Mouse (Mus musculus) neural tube, embryonic 14.5 days (tissue): Measurements from ENCODE around the gene Atf1. TPM values are rescaled to one million over a fixed set of nuclear protein-coding genes. Genes with fewer than 3 reads are reported as not detected.
"Not testable (repeated sequence)": the region's sequence is repeated elsewhere in the genome, so short reads cannot be mapped to it uniquely, and the experiment has no call there.

Experiments
- ATAC-seq: fragments of 200-750 bp; cut with Nextera tagmentation; 2 replicates; pipeline ENCODE4 v1.8.0; 2017; ENCODE audit warnings: low read depth, mild to moderate bottlenecking, moderate TSS enrichment, moderate library complexity
- H3K27ac ChIP-seq: fragments of 300-500 bp; sonication (generic); 2 replicates; pipeline ENCODE4 v1.5.1; 2014; ENCODE audit warnings: low read depth, mild to moderate bottlenecking, control low read depth, low read length, moderate library complexity, mixed read lengths
- H3K27me3 ChIP-seq: fragments of 300-500 bp; sonication (generic); 2 replicates; pipeline ENCODE4 v1.6.1; 2014; ENCODE audit warnings: low read length; ENCODE audit not compliant: control insufficient read depth, insufficient read depth
- H3K36me3 ChIP-seq: fragments of 300-500 bp; sonication (generic); 2 replicates; pipeline ENCODE4 v1.6.1; 2014; ENCODE audit warnings: low read length, mixed read lengths; ENCODE audit not compliant: control insufficient read depth, insufficient read depth
- H3K4me1 ChIP-seq: fragments of 300-500 bp; sonication (generic); 2 replicates; pipeline ENCODE4 v1.6.1; 2014; ENCODE audit warnings: low read length; ENCODE audit not compliant: control insufficient read depth, insufficient read depth
- H3K4me2 ChIP-seq: fragments of 300-500 bp; sonication (generic); 2 replicates; pipeline ENCODE4 v1.6.1; 2014; ENCODE audit warnings: mild to moderate bottlenecking, low read depth, low read length, control low read depth
- H3K4me3 ChIP-seq: fragments of 300-500 bp; sonication (generic); 2 replicates; pipeline ENCODE4 v1.5.1; 2014; ENCODE audit warnings: low read depth, low read length, control low read depth, mixed read lengths
- H3K9ac ChIP-seq: fragments of 300-500 bp; sonication (generic); replicated peaks from 2 replicates; pipeline ENCODE4 v1.6.1; 2014; ENCODE audit warnings: low read depth, mild to moderate bottlenecking, control low read depth, low read length, mixed read lengths
- H3K9me3 ChIP-seq: fragments of 300-500 bp; sonication (generic); 2 replicates; pipeline ENCODE4 v1.6.1; 2016; ENCODE audit warnings: low read length; ENCODE audit not compliant: control insufficient read depth
- WGBS: fragments of 180-500 bp; shearing (Covaris S2); extraction: QIAGEN DNeasy Blood & Tissue Kit; methylation state at CpG from one replicate; pipeline ENCODE4 v1.1.7; 2014; 5-methylcytosine and 5-hydroxymethylcytosine counted together
- polyA plus RNA-seq: library from polyadenylated mRNA; unstranded; fragments of >200 nt; fragmentation: Nextera tagmentation; extraction: Ambion mirVana; gene quantifications from 2 replicates; pipeline ENCODE4 v1.2.1, GENCODE M21; 2014

The Atf1 gene
- polyA plus RNA-seq, 1 experiment from 2014 or later, result 14.6 TPM

DNA sequence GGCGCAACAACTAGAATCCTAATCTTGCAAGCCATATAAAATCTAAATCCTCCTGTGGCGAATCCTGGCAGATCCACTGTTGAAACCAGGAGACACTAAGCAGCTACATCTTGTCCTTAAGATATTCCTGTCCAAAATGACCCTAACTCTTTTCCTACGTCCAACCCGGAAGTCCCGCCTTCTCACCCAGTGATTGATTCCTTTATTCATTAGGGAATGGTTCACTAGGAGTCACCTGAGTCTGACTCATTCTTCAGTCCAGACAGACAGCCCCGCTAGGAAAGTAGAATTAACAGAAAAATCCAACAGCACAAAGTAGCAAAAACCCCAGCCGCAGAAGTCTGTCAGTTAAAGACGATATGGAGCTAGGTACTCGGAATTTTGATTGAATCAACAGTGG, 19.7 kb downstream of the Atf1 start:
- H3K36me3 ChIP-seq, result peaks cover 17% of the 10 kb centered on the region; the same call in 1 of the 2 replicates
- no peak for ATAC-seq
- no peak overlapping the region for H3K4me3 ChIP-seq
- no peaks in the 10 kb centered on the region for H3K4me1 ChIP-seq
- no peak overlapping the region for H3K9ac ChIP-seq
- H3K27me3 ChIP-seq, result no peaks in the 10 kb centered on the region
- H3K4me2 ChIP-seq, result no peak overlapping the region
- no peaks in the 10 kb centered on the region for H3K9me3 ChIP-seq
- H3K27ac ChIP-seq, result no peak overlapping the region
- 96% methylated on average over 9 of the region's 9 CpGs for WGBS

DNA sequence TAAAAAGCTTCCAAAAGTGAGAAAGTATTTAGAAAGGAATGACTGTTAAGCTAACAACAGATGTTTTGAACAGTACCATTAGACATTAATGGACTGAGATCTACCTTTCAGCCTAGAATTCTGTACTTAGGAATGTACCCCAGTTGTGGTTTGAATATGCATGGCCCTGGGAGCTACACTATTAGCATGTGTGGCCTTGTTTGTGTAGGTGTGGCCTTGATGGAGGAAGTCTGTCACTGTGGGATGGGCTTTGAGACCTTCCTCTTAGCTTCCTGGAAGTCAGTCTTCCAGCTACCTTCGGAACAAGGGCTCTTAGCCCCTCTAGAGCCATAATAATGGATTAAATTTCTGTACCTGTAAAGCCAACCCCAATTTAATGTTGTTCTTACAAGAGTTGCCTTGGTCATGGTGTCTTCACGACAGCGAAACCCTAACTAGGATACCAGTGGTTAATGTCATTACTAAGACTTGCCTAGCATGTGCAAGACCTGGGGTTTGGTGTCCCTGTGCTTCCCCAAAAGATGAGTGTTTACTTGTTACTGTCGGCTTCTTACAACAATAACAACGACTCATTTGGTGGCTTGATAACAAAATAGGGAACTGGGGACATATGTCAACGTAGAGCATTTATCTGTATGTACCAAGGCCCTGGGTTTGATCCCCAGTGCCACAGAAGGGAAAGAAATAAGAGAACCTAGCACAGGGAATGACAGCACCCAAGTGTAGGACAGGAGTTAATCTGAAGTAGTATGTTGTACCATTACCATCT, 21.2 kb downstream of the Atf1 start:
- Histone ChIP-seq H3K27me3 (no peaks in the 10 kb centered on the region), H3K4me2 (no peak overlapping the region), H3K27ac (no peak overlapping the region), H3K4me3 (no peak overlapping the region), H3K9ac (no peak overlapping the region), H3K36me3 (peaks cover 28% of the 10 kb centered on the region), H3K4me1 (no peaks in the 10 kb centered on the region), H3K9me3 (no peaks in the 10 kb centered on the region)
- no peak for ATAC-seq
- WGBS, result 98% methylated on average over 6 of the region's 6 CpGs

DNA sequence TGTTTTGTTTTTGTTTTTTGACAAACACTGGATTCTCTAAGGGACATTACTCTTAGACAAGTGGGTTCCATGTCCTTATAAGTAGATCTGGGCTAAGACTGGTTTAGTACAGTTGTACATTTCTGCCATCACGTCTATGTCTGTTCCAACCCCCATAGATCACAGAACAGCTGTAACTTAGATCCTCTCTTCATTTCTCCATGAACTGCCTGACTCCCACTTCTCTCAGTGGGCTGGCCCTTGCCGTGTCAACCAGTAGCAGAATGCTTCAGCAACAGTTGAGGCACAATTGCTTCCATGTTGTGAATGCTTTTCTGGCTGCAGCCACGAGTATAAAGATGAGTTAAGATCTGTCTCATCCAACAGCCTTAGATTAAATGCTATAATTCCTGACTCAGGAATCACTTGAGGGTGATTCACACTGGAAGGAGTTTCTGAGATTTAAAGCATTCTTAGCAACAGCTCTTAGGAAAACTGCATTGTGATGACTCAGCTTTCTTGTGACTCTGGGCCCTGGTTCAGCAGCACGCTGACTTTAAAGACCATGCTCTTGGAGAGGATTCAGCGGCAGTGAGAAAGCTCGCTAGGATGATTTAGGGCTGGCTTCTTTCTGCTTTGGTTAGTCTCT, 23.6 kb downstream of the Atf1 start:
- Histone ChIP-seq H3K4me1 (no peaks in the 10 kb centered on the region), H3K4me2 (no peak overlapping the region), H3K36me3 (peaks cover 44% of the 10 kb centered on the region), H3K27me3 (no peaks in the 10 kb centered on the region), H3K4me3 (no peak overlapping the region), H3K9ac (no peak overlapping the region), H3K9me3 (no peaks in the 10 kb centered on the region), H3K27ac (no peak overlapping the region)
- ATAC-seq, result no peak
- 86% methylated on average over 6 of the region's 6 CpGs for WGBS

DNA sequence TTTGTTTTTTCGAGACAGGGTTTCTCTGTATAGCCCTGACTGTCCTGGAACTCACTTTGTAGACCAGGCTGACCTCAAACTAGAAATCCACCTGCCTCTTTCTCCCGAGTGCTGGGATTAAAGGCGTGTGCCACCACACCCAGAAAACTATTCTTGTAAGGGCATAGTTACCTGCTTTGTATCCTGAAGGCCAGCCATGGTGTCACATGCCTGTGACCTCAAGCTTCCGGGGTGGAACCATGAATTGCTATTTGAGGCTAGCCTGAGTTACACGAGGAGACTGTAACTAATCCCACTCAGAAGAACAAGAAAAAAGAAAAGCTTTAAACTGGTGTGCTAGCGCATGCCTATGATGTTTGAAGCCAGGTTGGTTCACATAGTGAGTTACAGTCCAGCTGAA, 28.8 kb downstream of the Atf1 start:
- no peaks in the 10 kb centered on the region for H3K27me3 ChIP-seq

DNA sequence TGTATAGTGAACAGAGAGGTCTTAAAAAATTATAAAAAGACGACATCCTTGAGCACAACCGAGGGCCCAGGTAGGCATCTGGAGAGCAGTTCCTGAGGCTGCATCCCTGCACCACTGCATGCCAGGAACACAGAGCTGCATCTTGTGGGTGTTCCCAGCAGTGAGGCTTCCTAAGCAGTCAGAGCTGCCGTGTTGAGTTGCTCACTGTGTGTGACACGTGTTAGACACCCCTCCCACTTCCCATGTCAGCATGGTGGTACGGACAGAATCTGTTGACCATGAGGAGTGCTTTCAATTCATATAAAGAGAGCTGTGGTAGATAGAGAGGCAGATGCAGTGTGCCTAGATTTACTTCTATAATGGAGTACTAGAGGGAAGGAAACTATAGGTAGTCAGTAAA, 29.7 kb downstream of the Atf1 start:
- Histone ChIP-seq H3K4me2 (no peak overlapping the region), H3K4me3 (no peak overlapping the region), H3K4me1 (no peaks in the 10 kb centered on the region), H3K27ac (no peak overlapping the region), H3K36me3 (peaks cover 61% of the 10 kb centered on the region), H3K27me3 (no peaks in the 10 kb centered on the region), H3K9me3 (no peaks in the 10 kb centered on the region), H3K9ac (no peak overlapping the region)
- ATAC-seq, result no peak
- 93% methylated on average over 5 of the region's 5 CpGs for WGBS

More for the DNA sequence above, 28.8 kb downstream of the Atf1 start:
- WGBS, result 89% methylated on average over 6 of the region's 6 CpGs
- H3K4me3 ChIP-seq, result no peak overlapping the region
- no peaks in the 10 kb centered on the region for H3K9me3 ChIP-seq
- H3K4me2 ChIP-seq, result no peak overlapping the region
- H3K27ac ChIP-seq, result no peak overlapping the region
- no peak overlapping the region for H3K9ac ChIP-seq
- H3K4me1 ChIP-seq, result no peaks in the 10 kb centered on the region
- H3K36me3 ChIP-seq, result peaks cover 63% of the 10 kb centered on the region
- no peak for ATAC-seq

DNA sequence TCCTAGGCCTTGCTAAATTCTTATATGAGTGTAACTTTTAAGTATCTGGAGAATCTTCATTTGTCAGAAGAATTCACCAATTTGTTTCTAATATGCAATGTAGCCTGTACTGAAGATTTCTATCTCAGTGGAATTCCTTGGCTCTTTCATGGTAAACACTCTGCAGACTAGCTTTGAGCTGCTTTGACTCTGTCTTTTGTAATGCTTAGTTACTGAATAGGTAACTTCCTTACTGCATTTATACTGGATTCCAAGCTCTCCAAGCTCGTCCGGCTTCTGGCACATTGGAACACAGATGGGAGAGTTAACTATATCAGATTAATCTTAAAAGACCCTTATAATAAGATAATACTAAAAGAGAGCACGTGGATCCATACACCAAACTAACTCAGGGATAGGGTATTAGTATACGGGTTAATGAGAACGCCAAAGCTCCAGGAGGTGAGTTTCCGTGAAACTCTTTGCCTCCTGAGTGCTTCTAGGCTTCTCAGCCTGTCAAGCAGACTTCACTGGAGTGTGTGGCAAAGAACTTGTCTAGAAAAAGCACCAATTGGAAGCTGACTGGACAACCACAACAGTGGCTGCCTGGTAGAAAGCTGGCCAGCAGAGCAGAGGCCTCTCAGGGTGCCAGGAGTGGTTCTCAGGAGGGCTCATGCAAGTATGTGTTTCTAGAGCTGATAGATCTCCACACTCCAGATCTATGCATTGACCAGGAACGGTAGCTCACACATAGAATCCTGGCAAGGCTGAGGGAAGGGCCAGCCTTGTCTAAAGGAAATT, 31.2 kb downstream of the Atf1 start:
- H3K4me2 ChIP-seq, result no peak overlapping the region
- H3K9ac ChIP-seq, result no peak overlapping the region
- H3K9me3 ChIP-seq, result no peaks in the 10 kb centered on the region
- H3K4me3 ChIP-seq, result no peak overlapping the region
- no peak for ATAC-seq
- no peak overlapping the region for H3K27ac ChIP-seq
- H3K4me1 ChIP-seq, result no peaks in the 10 kb centered on the region
- H3K36me3 ChIP-seq, result peaks cover 49% of the 10 kb centered on the region
- 94% methylated on average over 7 of the region's 7 CpGs for WGBS
- H3K27me3 ChIP-seq, result no peaks in the 10 kb centered on the region

DNA sequence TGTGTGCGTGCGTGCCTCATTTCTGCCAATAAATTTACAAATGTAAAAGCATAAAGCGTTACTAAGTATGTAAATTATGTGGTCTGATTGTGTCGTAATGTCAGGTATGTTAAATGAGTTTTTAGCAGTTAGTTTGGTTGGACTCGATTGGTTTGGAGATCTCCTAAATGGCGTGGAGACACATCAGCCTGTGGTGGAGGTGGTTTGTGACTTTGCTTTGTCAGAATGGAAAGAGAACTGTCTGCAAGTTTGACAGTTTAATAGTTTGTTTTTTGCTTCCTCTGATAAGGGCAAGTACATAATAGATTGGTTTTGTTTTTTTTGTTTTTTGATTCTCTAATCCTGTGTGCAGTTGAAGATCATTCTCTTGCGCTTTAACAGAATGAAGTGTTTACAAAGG, 32.7 kb downstream of the Atf1 start:
- not testable (repeated sequence) for H3K9me3 ChIP-seq, ATAC-seq, H3K4me3 ChIP-seq, H3K27ac ChIP-seq, H3K27me3 ChIP-seq, H3K4me1 ChIP-seq, H3K9ac ChIP-seq, H3K4me2 ChIP-seq
- peaks cover 35% of the 10 kb centered on the region for H3K36me3 ChIP-seq
- WGBS, result 89% methylated on average over 7 of the region's 7 CpGs

DNA sequence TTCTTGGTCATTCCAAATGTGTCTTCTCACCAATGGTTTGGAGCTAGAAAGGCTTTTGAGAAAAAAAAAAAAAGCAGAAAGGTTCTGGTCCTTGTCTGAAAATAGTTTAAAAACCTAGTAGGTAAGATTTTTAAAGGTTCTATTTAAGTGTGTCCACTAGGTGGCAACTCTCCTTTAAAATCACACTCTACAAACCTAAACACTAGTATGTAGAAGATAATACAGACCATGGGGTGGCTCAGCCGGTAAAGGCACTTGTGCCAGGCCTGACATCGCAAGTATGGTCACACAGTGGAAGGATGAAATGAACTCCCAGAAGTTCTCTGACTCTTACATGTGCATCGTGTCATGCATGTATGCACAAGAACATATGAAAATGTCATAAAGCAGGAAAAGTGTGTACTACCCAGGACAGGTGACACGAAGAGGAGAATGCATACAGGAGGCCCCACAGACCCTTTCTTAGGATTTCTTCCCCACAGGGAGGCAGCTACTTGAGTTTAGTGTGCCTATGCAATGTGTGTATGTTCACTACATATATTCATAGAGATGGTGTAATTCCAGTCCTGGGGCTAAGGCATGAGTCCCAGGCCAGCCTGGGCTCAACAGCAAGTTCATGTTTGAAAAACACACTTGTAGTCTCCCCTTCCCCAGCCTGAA, 35.8 kb downstream of the Atf1 start:
- H3K4me2 ChIP-seq, result no peak overlapping the region
- H3K27ac ChIP-seq, result no peak overlapping the region
- no peak overlapping the region for H3K9ac ChIP-seq
- no peak for ATAC-seq
- WGBS, result 24% methylated on average over 4 of the region's 4 CpGs
- H3K4me1 ChIP-seq, result no peaks in the 10 kb centered on the region
- H3K4me3 ChIP-seq, result no peak overlapping the region
- H3K27me3 ChIP-seq, result no peaks in the 10 kb centered on the region
- peaks cover 9% of the 10 kb centered on the region; the same call in 1 of the 2 replicates for H3K36me3 ChIP-seq
- no peaks in the 10 kb centered on the region for H3K9me3 ChIP-seq
